ENCODE assay signal across 9 mouse cellular contexts in the genomic region with DNA sequence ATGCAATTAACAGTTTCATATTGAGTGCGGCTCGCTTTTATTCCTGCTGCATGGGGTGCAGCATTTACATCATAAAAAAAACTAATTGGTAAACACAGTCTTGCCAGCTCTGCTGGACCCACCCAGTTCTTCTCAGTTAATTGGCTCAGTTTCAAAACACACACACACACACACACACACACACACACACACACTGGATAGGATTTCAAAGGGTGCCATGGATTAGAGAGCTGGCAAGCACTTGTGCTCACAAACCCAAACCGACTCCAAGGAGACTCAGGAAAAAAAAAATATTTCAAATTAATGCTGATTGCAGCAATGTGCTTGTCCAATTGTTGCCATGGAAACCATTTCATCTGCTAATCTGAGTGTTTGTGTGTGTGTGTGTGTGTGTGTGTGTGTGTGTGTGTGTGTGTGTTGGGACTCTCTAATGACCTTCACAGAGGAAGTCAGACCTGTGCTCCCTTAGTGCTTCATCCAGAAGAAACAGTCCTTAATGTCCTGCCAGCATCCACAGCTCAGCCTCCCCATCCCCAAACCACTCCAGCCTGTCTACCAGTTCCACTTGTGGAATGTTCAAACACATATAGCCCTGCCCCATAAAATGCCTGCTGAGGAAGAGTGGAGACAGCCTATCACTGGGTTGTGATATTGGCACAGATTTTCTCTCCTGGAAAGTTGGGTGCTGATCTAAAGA.
DNase-seq lines count a peak whose midpoint lies in the region; ATAC-seq and TF ChIP-seq lines count a peak whose summit lies in the region.
"Had no signal": no experiment of that assay in that cellular context is flagged by ENCODE, and none has a peak within 500 bp of the region (broad histone marks: within the 10 kb centered on the region; RNA-seq: fewer than 3 reads in every experiment).

No protein-coding gene starts in this region.

- TF ChIP-seq EP300 in lung, postnatal 0 days (IDR thresholded peaks at IDR 0.05) = no peak
- no peak for TF ChIP-seq EP300 in stomach, postnatal 0 days (optimal IDR thresholded peaks at IDR 0.05)

- H3K4me1 ChIP-seq in hindbrain, embryonic 14.5 days (replicated peaks; ENCODE audit: control insufficient read depth, insufficient read depth, low read length) = peaks cover 23% of the 10 kb centered on the region
- H3K4me1 ChIP-seq in lung, postnatal 0 days (ENCODE audit: insufficient read depth, low read depth, low read length) = no peaks in the 10 kb centered on the region
- H3K4me1 ChIP-seq in stomach, postnatal 0 days (replicated peaks; ENCODE audit: control insufficient read depth, insufficient read depth) = no peaks in the 10 kb centered on the region

- no peaks in the 10 kb centered on the region for H3K36me3 ChIP-seq in hindbrain, embryonic 14.5 days (replicated peaks; ENCODE audit: control insufficient read depth, insufficient read depth)
- H3K36me3 ChIP-seq in lung, postnatal 0 days (ENCODE audit: insufficient read depth, low read length) = no peaks in the 10 kb centered on the region
- H3K36me3 ChIP-seq in stomach, postnatal 0 days (ENCODE audit: control insufficient read depth, insufficient read depth, low read length) = no peaks in the 10 kb centered on the region
- H3K36me3 ChIP-seq: G1E had no signal

- no peaks in the 10 kb centered on the region for H3K27me3 ChIP-seq in hindbrain, embryonic 14.5 days (ENCODE audit: control insufficient read depth, insufficient read depth, low read length)
- H3K27me3 ChIP-seq in lung, postnatal 0 days (replicated peaks; ENCODE audit: insufficient read depth, low read length) = no peaks in the 10 kb centered on the region
- no peaks in the 10 kb centered on the region for H3K27me3 ChIP-seq in stomach, postnatal 0 days (ENCODE audit: control insufficient read depth, insufficient read depth, low read length)

- no peak overlapping the region for H3K4me3 ChIP-seq in hindbrain, embryonic 14.5 days (replicated peaks; ENCODE audit: low read length)
- no peak overlapping the region for H3K4me3 ChIP-seq in lung, postnatal 0 days (ENCODE audit: low read depth, low read length)
- H3K4me3 ChIP-seq in stomach, postnatal 0 days (ENCODE audit: low read depth, low read length) = no peak overlapping the region

- no peak for TF ChIP-seq CTCF in lung, postnatal 0 days (IDR thresholded peaks at IDR 0.05)
- no peak for TF ChIP-seq CTCF in stomach, postnatal 0 days (IDR thresholded peaks at IDR 0.05; ENCODE audit: low read depth)

- 8% methylated on average over 3 of the region's 3 CpGs for WGBS in hindbrain, embryonic 14.5 days
- 42% methylated on average over 3 of the region's 3 CpGs for WGBS in lung, postnatal 0 days
- 36% methylated on average over 3 of the region's 3 CpGs for WGBS in stomach, postnatal 0 days

- H3K27ac ChIP-seq in hindbrain, embryonic 14.5 days = peak overlapping the region; percentile 67; the same call in 1 of the 2 replicates
- no peak overlapping the region for H3K27ac ChIP-seq in lung, postnatal 0 days (ENCODE audit: low read length)
- no peak overlapping the region for H3K27ac ChIP-seq in stomach, postnatal 0 days (replicated peaks)

- no peak overlapping the region for H3K9ac ChIP-seq in hindbrain, embryonic 14.5 days
- H3K9ac ChIP-seq in lung, postnatal 0 days (replicated peaks; ENCODE audit: low read depth) = no peak overlapping the region
- no peak overlapping the region for H3K9ac ChIP-seq in stomach, postnatal 0 days (ENCODE audit: low read length)

- peak; percentile 62 for DNase-seq in retina, postnatal 1 day
- no peak for DNase-seq in retina, embryonic 14.5 days (ENCODE audit: low spot score)
- DNase-seq in hindbrain, embryonic 14.5 days (ENCODE audit: low spot score) = peak; percentile 74
- peak; percentile 54 for DNase-seq in lung, postnatal 0 days (ENCODE audit: low spot score)
- DNase-seq in stomach, postnatal 0 days (ENCODE audit: low spot score) = peak; percentile 45
- DNase-seq in spleen, postnatal 36 days (ENCODE audit: low spot score in 2 of 2) = no peak
- DNase-seq in adrenal gland, postnatal 36 days = no peak
- DNase-seq in spleen, postnatal 10 days (ENCODE audit: low spot score in 2 of 2) = no peak

- H3K9me3 ChIP-seq in hindbrain, embryonic 14.5 days (ENCODE audit: control insufficient read depth, low read length) = no peaks in the 10 kb centered on the region
- no peaks in the 10 kb centered on the region for H3K9me3 ChIP-seq in lung, postnatal 0 days (ENCODE audit: low read length)
- no peaks in the 10 kb centered on the region for H3K9me3 ChIP-seq in stomach, postnatal 0 days (ENCODE audit: control insufficient read depth, low read length)

- peak; percentile 88 for ATAC-seq in hindbrain, embryonic 14.5 days (ENCODE audit: low FRiP score)
- ATAC-seq in lung, postnatal 0 days = peak; percentile 26; the same call in 1 of the 2 replicates
- peak; percentile 24; the same call in 1 of the 2 replicates for ATAC-seq in stomach, postnatal 0 days (ENCODE audit: low FRiP score, low TSS enrichment)

- H3K4me2 ChIP-seq in hindbrain, embryonic 14.5 days (replicated peaks) = no peak overlapping the region
- H3K4me2 ChIP-seq in lung, postnatal 0 days (replicated peaks; ENCODE audit: low read depth, low read length) = no peak overlapping the region
- H3K4me2 ChIP-seq in stomach, postnatal 0 days (replicated peaks; ENCODE audit: low read depth) = no peak overlapping the region

Comparison
In these comparisons a context has a peak if more than half of its experiments do, and no peak if none do; other contexts are left out.
1. DNase-seq: peak in retina, postnatal 1 day (single experiment), hindbrain, embryonic 14.5 days (single experiment), lung, postnatal 0 days (single experiment) and stomach, postnatal 0 days (single experiment); none in retina, embryonic 14.5 days (single experiment), spleen, postnatal 36 days (0 of 2), adrenal gland, postnatal 36 days (0 of 2) and spleen, postnatal 10 days (0 of 2).
2. ATAC-seq: peak in every context shown above with its lines; median percentile 88 in hindbrain, embryonic 14.5 days; 26 in lung, postnatal 0 days; 24 in stomach, postnatal 0 days.